Mouse (Mus musculus) C2C12 (cell line): ENCODE data around the gene Kctd5. TPM values are rescaled to one million over a fixed set of nuclear protein-coding genes. Genes with fewer than 3 reads are reported as not detected.
A peak's percentile ranks its signal among the peaks of the same experiment; 100 is the strongest.

Experiments
- H3K27me3 ChIP-seq: one replicate; pipeline ENCODE4 v1.6.1; 2011; ENCODE audit not compliant: control insufficient read depth, insufficient read depth, insufficient read length
- H3K36me3 ChIP-seq: one replicate; pipeline ENCODE4 v1.6.1; 2011; ENCODE audit not compliant: control insufficient read depth, insufficient read depth
- H3K4me3 ChIP-seq: one replicate; pipeline ENCODE4 v1.5.1; 2011; ENCODE audit warnings: mild to moderate bottlenecking, control low read depth; ENCODE audit not compliant: poor library complexity, insufficient read depth, severe bottlenecking
- H3K79me2 ChIP-seq: one replicate; pipeline ENCODE4 v1.6.1; 2011; ENCODE audit not compliant: control insufficient read depth, insufficient read depth
- H3K79me3 ChIP-seq: one replicate; pipeline ENCODE4 v1.6.1; 2011; ENCODE audit warnings: low read depth, control low read depth
- H3ac ChIP-seq: one replicate; pipeline ENCODE3; 2011; ENCODE audit warnings: low read depth; ENCODE audit not compliant: control insufficient read depth, insufficient read length
- CEBPB ChIP-seq: IDR thresholded peaks from one replicate; pipeline ENCODE4 v1.6.1; 2011; ENCODE audit warnings: low read depth, mild to moderate bottlenecking, control low read depth, moderate library complexity
- CTCF ChIP-seq: IDR thresholded peaks from one replicate; pipeline ENCODE4 v1.5.1; 2011; ENCODE audit not compliant: control insufficient read depth, insufficient read depth, insufficient read length
- FOSL1 ChIP-seq: IDR thresholded peaks from one replicate; pipeline ENCODE4 v1.8.0; 2011; ENCODE audit warnings: mild to moderate bottlenecking, low read length; ENCODE audit not compliant: poor library complexity, insufficient read depth, severe bottlenecking
- MAX ChIP-seq: IDR thresholded peaks from one replicate; pipeline ENCODE4 v1.6.1; 2011; ENCODE audit warnings: mild to moderate bottlenecking, control low read depth
- MYOD1 ChIP-seq: IDR thresholded peaks from one replicate; pipeline ENCODE4 v1.6.1; 2011; ENCODE audit warnings: low read depth; ENCODE audit not compliant: control insufficient read depth, insufficient read length
- MYOG ChIP-seq: IDR thresholded peaks from one replicate; pipeline ENCODE4 v1.6.1; 2011; ENCODE audit not compliant: control insufficient read depth, insufficient read length; ENCODE audit errors: extremely low read depth
- USF1 ChIP-seq: IDR thresholded peaks from one replicate; pipeline ENCODE4 v1.6.1; 2011; ENCODE audit warnings: low read depth, mild to moderate bottlenecking, control low read depth, moderate library complexity
- long read RNA-seq, 2 experiments: library from polyadenylated mRNA; unstranded; transcript quantifications; one replicate each; pipeline ENCODE4 v2.0.0; 2019 to 2020
- polyA plus RNA-seq: library from polyadenylated mRNA; unstranded; fragments of >200 nt; fragmentation: generic; extraction: Trizol; gene quantifications from one replicate; pipeline ENCODE4 v1.2.1, GENCODE M21; 2012; ENCODE audit warnings: missing spikeins

Kctd5 gene
- 41.5 TPM for polyA plus RNA-seq
- long read RNA-seq, experiment 1, transcript Kctd5-201 (6 exons, 2,443 nt), result major isoform, 74 of 87 reads
- long read RNA-seq, experiment 1, partial matches to known transcripts, result 1 of 87 reads
- long read RNA-seq, experiment 1, other reads (novel, unspliced or antisense), result 12 of 87 reads
- long read RNA-seq, experiment 2, transcript Kctd5-201 (6 exons, 2,443 nt), result major isoform, 632 of 646 reads
- long read RNA-seq, experiment 2, partial matches to known transcripts, result 5 of 646 reads
- long read RNA-seq, experiment 2, other reads (novel, unspliced or antisense), result 9 of 646 reads

- TF ChIP-seq MYOG (no peak), FOSL1 (no peak), CEBPB (no peak), USF1 (peak; percentile 24), CTCF (no peak), MAX (peak; percentile 84), MYOD1 (no peak)
- H3K79me3 ChIP-seq, result peaks cover 41% of the 10 kb centered on the region
These were observed at the start of gene Kctd5 for GRCm38 (mm10) chr17:24072919-24073696. TSS of gene Kctd5 (minus strand) at chr17:24073485.

GRCm38 (mm10) chr17:24119446-24119845, 46.2 kb upstream of the Kctd5 start:
- Histone ChIP-seq H3K4me3 (no peak overlapping the region), H3K79me3 (peaks cover 72% of the 10 kb centered on the region)

More at GRCm38 (mm10) chr17:24072919-24073696, at the start of gene Kctd5:
- Histone ChIP-seq H3K36me3 (peaks cover 13% of the 10 kb centered on the region), H3ac (peak within 1 kb of the TSS; percentile 90), H3K27me3 (no peaks in the 10 kb centered on the region), H3K4me3 (peak within 1 kb of the TSS; percentile 86), H3K79me2 (peaks cover 52% of the 10 kb centered on the region)

DNA sequence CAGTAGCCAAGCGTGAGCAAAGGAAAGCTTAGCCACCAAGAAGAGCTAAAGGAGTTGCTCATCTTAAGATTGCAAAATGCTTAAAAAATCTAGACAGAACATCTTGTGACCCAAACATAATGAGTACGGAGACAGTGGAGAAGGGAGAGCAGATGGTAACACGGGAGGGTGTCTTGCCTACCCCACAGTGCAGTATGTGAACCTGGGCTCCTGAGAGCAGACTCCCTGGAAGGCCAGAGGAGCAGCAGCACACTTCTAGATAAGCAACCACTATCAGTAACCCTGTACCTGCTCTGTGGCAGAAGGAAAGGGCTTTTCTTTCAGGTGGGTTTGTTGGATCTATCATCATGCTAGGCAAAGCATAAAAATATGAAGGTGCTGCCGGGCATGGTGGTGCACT, 39.7 kb upstream of the Kctd5 start:
- peaks cover 22% of the 10 kb centered on the region for H3K36me3 ChIP-seq
- no peak overlapping the region for H3K4me3 ChIP-seq
- H3K79me2 ChIP-seq, result peaks cover 77% of the 10 kb centered on the region
- no peaks in the 10 kb centered on the region for H3K27me3 ChIP-seq
- no peak for TF ChIP-seq MAX
- no peak for TF ChIP-seq CTCF
- TF ChIP-seq MYOD1, result no peak
- TF ChIP-seq CEBPB, result no peak
- no peak for TF ChIP-seq FOSL1
- no peak for TF ChIP-seq MYOG
- peaks cover 35% of the 10 kb centered on the region for H3K79me3 ChIP-seq
- no peak overlapping the region for H3ac ChIP-seq

More at GRCm38 (mm10) chr17:24119446-24119845, 46.2 kb upstream of the Kctd5 start:
- Histone ChIP-seq H3ac (no peak overlapping the region), H3K27me3 (no peaks in the 10 kb centered on the region), H3K79me2 (peaks cover 96% of the 10 kb centered on the region), H3K36me3 (no peaks in the 10 kb centered on the region)
- TF ChIP-seq MAX (no peak), FOSL1 (peak; percentile 14)

- H3K79me2 ChIP-seq, result peaks cover 59% of the 10 kb centered on the region
- H3K27me3 ChIP-seq, result no peaks in the 10 kb centered on the region
- TF ChIP-seq MYOD1 (no peak), MYOG (no peak), USF1 (no peak), CTCF (no peak), MAX (no peak), FOSL1 (no peak), CEBPB (no peak)
These were observed 38.0 kb upstream of the Kctd5 start for GRCm38 (mm10) chr17:24111256-24111655.

DNA sequence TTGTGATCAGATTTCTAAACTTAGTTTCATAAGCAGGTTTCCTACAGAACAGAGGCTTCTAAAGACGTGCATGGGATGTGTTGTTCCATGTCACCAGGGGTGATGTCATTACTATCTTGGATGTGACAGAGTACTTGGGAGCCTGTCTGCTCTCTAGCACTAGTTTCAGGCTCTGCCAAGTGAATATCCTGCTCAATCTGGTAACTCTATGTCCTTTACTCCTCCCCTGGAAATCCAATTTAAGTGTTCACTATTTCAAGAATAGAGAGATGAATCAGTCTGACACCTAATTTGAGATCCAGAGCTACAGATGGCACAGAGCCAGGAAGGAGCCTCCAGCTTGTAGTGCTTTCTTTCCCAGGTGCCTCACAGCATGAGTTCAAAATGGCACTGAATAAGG, 35.6 kb upstream of the Kctd5 start:
- H3K36me3 ChIP-seq, result peaks cover 46% of the 10 kb centered on the region
- H3K79me2 ChIP-seq, result peaks cover 44% of the 10 kb centered on the region
- no peak overlapping the region for H3K4me3 ChIP-seq
- H3K27me3 ChIP-seq, result no peaks in the 10 kb centered on the region
- no peak for TF ChIP-seq MAX
- H3K79me3 ChIP-seq, result peaks cover 16% of the 10 kb centered on the region
- H3ac ChIP-seq, result no peak overlapping the region

More at GRCm38 (mm10) chr17:24111256-24111655, 38.0 kb upstream of the Kctd5 start:
- Histone ChIP-seq H3K79me3 (peaks cover 22% of the 10 kb centered on the region), H3K36me3 (peaks cover 30% of the 10 kb centered on the region), H3ac (no peak overlapping the region), H3K4me3 (no peak overlapping the region)

DNA sequence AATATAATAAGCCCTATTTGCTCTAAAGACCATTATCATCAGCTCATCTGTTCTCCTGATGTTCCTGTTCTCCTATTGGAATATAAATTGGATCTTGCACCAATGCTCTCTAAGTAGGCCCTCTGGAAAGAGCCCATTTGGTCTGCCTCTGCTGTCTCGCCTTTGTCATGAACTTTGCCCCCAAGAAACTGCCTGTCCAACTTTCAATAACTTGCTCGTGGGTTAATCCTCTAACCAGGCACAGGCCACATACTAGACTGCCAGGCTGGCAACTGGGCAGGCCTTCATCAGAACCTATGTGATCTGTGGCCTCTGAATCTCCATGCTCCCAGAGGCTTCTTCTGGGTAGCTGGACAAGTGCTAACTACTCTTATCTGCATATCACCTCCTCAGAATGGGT, 31.8 kb upstream of the Kctd5 start:
- TF ChIP-seq USF1 (no peak), MYOD1 (no peak), MYOG (no peak), FOSL1 (no peak), CEBPB (no peak), MAX (no peak), CTCF (no peak)
- H3K79me3 ChIP-seq, result peaks cover 3% of the 10 kb centered on the region
- peaks cover 12% of the 10 kb centered on the region for H3K79me2 ChIP-seq
- peaks cover 68% of the 10 kb centered on the region for H3K36me3 ChIP-seq
- H3K4me3 ChIP-seq, result no peak overlapping the region
- no peak overlapping the region for H3ac ChIP-seq
- H3K27me3 ChIP-seq, result no peaks in the 10 kb centered on the region
